Mouse (Mus musculus) forebrain, embryonic 11.5 days (tissue): ENCODE measurements around the gene Tomm20. TPM values are rescaled to one million over a fixed set of nuclear protein-coding genes. Genes with fewer than 3 reads are reported as not detected.

Source experiments
- ATAC-seq: fragments of 200-750 bp; cut with Nextera tagmentation; replicated peaks from 2 replicates; pipeline ENCODE4 v1.8.0; 2017; ENCODE audit warnings: moderate TSS enrichment; ENCODE audit not compliant: low FRiP score
- DNase-seq: peaks from one replicate; pipeline ENCODE4 v3.0.0-alpha.2; 2017; ENCODE audit warnings: low spot score
- H3K27ac ChIP-seq: fragments of 300-500 bp; sonication (generic); 2 replicates; pipeline ENCODE4 v1.5.1; 2014; ENCODE audit warnings: low read depth, low read length
- H3K27me3 ChIP-seq: fragments of 300-500 bp; sonication (generic); 2 replicates; pipeline ENCODE4 v1.6.1; 2014; ENCODE audit warnings: mild to moderate bottlenecking, low read length, mixed read lengths; ENCODE audit not compliant: control insufficient read depth, insufficient read depth
- H3K36me3 ChIP-seq: fragments of 300-500 bp; sonication (generic); 2 replicates; pipeline ENCODE4 v1.6.1; 2014; ENCODE audit warnings: mild to moderate bottlenecking, low read length, moderate library complexity, mixed read lengths; ENCODE audit not compliant: control insufficient read depth, insufficient read depth
- H3K4me1 ChIP-seq: fragments of 300-500 bp; sonication (generic); replicated peaks from 2 replicates; pipeline ENCODE4 v1.6.1; 2014; ENCODE audit warnings: low read length, mixed read lengths; ENCODE audit not compliant: control insufficient read depth, insufficient read depth
- H3K4me2 ChIP-seq: fragments of 300-500 bp; sonication (generic); 2 replicates; pipeline ENCODE4 v1.6.1; 2014; ENCODE audit warnings: low read depth, mild to moderate bottlenecking, low read length, moderate library complexity, mixed read lengths; ENCODE audit not compliant: severe bottlenecking
- H3K4me3 ChIP-seq: fragments of 300-500 bp; sonication (generic); 2 replicates; pipeline ENCODE4 v1.5.1; 2014; ENCODE audit warnings: low read depth, low read length
- H3K9ac ChIP-seq: fragments of 300-500 bp; sonication (generic); 2 replicates; pipeline ENCODE4 v1.6.1; 2014; ENCODE audit warnings: low read length
- H3K9me3 ChIP-seq: fragments of 300-500 bp; sonication (generic); 2 replicates; pipeline ENCODE4 v1.6.1; 2016; ENCODE audit warnings: low read length, mixed read lengths; ENCODE audit not compliant: control insufficient read depth
- WGBS: fragments of 180-500 bp; shearing (Covaris S2); extraction: QIAGEN DNeasy Blood & Tissue Kit; methylation state at CpG from one replicate; pipeline ENCODE4 v1.1.7; 2014; 5-methylcytosine and 5-hydroxymethylcytosine counted together
- polyA plus RNA-seq: library from polyadenylated mRNA; unstranded; fragments of >200 nt; fragmentation: Nextera tagmentation; extraction: Ambion mirVana; gene quantifications from 2 replicates; pipeline ENCODE4 v1.2.1, GENCODE M21; 2014

The Tomm20 gene
- polyA plus RNA-seq, 1 experiment from 2014 or later = 219 TPM

GRCm38 (mm10) chr8:126931720-126932119 is 13.9 kb downstream of the Tomm20 start:
- H3K36me3 ChIP-seq = peaks cover 8% of the 10 kb centered on the region; the same call in 1 of the 2 replicates

DNA sequence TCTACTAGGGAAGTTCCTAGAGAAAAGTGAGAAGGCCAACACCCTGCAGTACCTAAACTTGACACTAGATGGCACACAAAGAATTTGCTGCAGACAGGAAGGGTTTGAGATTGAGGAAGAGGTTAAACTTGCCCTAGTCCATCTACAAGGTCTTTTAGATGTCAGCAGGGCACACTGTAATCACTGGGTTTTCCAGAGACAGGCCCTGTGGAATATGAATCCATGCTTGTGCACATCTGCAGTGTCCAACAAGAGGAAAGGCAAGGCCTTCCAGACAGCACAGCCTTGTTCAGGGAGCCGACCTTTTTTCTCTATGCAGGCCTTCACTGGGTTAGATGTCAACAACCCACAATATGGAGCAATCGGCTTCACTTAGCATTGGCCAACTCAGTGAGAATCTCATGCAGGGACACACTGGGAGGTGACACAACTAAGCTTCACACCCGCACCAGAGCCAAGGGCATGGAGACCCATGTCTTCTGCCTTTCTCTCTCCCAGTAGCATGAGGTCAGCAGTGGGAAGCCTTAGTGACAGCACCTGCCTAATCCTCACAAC is 16.0 kb downstream of the Tomm20 start:
- Histone ChIP-seq H3K4me2 (no peak overlapping the region), H3K9me3 (no peaks in the 10 kb centered on the region), H3K27ac (no peak overlapping the region), H3K27me3 (no peaks in the 10 kb centered on the region), H3K36me3 (no peaks in the 10 kb centered on the region; the same call in 1 of the 2 replicates), H3K9ac (no peak overlapping the region), H3K4me3 (no peak overlapping the region), H3K4me1 (no peaks in the 10 kb centered on the region)
- WGBS = 83% methylated on average over 3 of the region's 3 CpGs
- peak; percentile 68 for DNase-seq
- ATAC-seq = peak; percentile 44

More at GRCm38 (mm10) chr8:126931720-126932119, 13.9 kb downstream of the Tomm20 start:
- no peak overlapping the region for H3K4me2 ChIP-seq
- H3K27me3 ChIP-seq = no peaks in the 10 kb centered on the region
- H3K27ac ChIP-seq = no peak overlapping the region
- no peak overlapping the region for H3K4me3 ChIP-seq
- H3K4me1 ChIP-seq = no peaks in the 10 kb centered on the region
- H3K9me3 ChIP-seq = no peaks in the 10 kb centered on the region
- 55% methylated on average over 2 of the region's 2 CpGs for WGBS
- ATAC-seq (no peak), DNase-seq (no peak)
- no peak overlapping the region for H3K9ac ChIP-seq

DNA sequence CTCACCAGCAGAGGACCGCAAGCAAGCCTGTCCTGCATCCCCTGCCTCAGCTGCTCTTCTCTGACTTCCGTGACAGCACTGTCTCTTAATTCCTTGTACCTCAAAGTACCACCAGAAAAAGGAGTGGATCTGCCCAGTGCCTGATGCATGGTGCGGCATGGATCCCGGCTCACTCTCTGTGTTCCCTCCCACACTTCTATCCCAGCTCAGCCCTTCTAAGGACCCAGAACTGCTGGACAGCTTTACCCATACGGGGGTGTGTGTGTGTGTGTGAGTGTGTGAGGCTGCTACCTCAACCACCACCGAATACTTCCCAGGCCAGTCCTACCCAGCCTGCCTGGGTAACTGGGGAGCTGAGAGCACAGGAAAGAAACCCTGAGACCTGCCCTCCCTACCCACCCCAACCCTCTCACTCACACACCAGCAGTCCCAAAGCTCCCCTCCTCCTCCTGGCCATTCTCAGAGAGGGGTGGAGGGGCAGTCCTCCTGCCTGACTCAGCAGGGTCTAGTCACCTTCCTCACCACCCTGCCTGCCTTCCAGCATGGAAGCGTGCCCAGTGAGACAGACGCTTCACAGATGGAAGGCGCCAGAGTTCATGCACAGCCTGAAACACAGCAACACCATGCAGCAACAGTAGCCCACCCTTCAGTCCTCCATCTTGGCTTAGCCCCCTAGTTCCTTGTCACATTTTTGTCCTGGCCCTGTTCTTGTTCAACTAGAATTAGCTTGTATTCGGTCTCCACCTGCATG is 16.7 kb downstream of the Tomm20 start:
- Histone ChIP-seq H3K36me3 (no peaks in the 10 kb centered on the region; the same call in 1 of the 2 replicates), H3K9ac (no peak overlapping the region), H3K9me3 (no peaks in the 10 kb centered on the region), H3K4me2 (no peak overlapping the region), H3K4me3 (no peak overlapping the region), H3K27me3 (no peaks in the 10 kb centered on the region), H3K27ac (no peak overlapping the region), H3K4me1 (no peaks in the 10 kb centered on the region)
- DNase-seq (peak; percentile 48), ATAC-seq (0 out of 2 replicates have a peak, but pooled peaks have one; percentile 18)
- WGBS = 90% methylated on average over 10 of the region's 10 CpGs

DNA sequence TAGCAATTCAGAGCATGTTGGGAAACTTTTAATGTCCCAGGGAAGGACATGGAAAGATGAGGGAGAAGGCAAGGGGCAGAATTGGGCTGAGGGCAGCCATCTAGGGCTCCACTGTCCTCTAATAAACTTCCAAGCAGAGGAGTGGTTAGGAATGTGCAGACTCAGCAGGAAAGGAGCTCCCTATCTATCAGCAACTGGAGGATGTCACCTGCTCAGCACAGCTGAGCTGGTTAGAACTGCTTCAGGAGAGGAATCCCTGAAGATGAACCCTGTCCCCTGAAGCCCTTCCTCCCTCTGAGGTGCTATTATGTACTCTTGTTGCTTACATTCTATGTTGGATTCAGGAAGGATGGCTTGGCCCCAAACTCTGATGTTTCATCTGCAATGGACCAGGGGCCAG is 17.6 kb downstream of the Tomm20 start:
- no peak overlapping the region for H3K27ac ChIP-seq
- no peak for DNase-seq
- H3K9me3 ChIP-seq = no peaks in the 10 kb centered on the region
- H3K4me2 ChIP-seq = no peak overlapping the region
- ATAC-seq = no peak
- no peaks in the 10 kb centered on the region for H3K4me1 ChIP-seq
- no peaks in the 10 kb centered on the region for H3K27me3 ChIP-seq
- H3K9ac ChIP-seq = no peak overlapping the region
- no peaks in the 10 kb centered on the region; the same call in 1 of the 2 replicates for H3K36me3 ChIP-seq
- H3K4me3 ChIP-seq = no peak overlapping the region

DNA sequence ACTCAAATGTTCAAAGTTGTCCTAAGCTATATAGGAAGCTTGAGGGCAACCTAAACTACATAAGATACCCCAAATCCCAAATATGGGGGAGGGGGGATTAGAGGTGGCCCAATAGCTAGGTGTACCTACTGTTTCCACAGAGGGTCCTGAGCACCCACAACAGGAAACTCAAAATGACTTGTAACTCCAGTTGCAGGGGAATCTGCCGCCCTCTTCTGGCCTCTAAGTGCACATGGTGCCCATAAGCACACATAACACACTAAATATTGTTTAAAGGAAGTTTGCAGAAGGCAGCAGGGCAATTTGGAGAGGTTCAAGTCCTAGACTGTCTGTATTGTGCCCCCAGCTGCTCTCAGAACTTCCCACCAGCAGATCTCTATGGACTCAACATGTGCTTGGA is 18.6 kb downstream of the Tomm20 start:
- H3K4me3 ChIP-seq = no peak overlapping the region
- H3K27ac ChIP-seq = no peak overlapping the region
- H3K4me1 ChIP-seq = no peaks in the 10 kb centered on the region
- no peaks in the 10 kb centered on the region; the same call in 1 of the 2 replicates for H3K36me3 ChIP-seq
- H3K9me3 ChIP-seq = no peaks in the 10 kb centered on the region
- DNase-seq = peak; percentile 51
- no peaks in the 10 kb centered on the region for H3K27me3 ChIP-seq
- 42% methylated on average over 1 of the region's 1 CpGs for WGBS
- no peak overlapping the region for H3K9ac ChIP-seq
- no peak for ATAC-seq
- H3K4me2 ChIP-seq = no peak overlapping the region

- no peak overlapping the region for H3K4me3 ChIP-seq
- no peaks in the 10 kb centered on the region for H3K9me3 ChIP-seq
- no peaks in the 10 kb centered on the region for H3K4me1 ChIP-seq
- H3K9ac ChIP-seq = no peak overlapping the region
- H3K27me3 ChIP-seq = no peaks in the 10 kb centered on the region
- ATAC-seq (no peak), DNase-seq (no peak)
- no peak overlapping the region for H3K4me2 ChIP-seq
- 92% methylated on average over 7 of the region's 7 CpGs for WGBS
- no peak overlapping the region for H3K27ac ChIP-seq
- no peaks in the 10 kb centered on the region for H3K36me3 ChIP-seq
These were observed 22.7 kb downstream of the Tomm20 start for GRCm38 (mm10) chr8:126922981-126923380.

DNA sequence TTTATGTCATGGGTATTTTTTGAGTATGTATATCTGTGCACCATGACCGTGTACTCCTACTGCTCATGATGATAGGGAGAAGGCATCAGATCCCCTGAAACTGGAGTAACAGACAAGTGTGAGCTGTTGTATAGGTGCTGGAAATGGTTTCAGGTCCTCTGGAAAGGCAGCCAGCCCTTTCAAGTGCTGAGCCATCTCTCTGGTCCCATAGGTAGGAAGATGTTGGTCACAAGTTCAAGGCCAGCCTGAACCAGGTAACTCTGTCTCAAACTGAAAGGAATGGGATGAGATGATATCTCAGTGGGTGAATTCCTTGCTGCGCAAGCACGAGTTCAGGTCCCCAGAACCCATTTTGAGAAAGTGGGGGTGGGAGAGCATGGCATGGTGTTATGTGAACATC is 24.2 kb downstream of the Tomm20 start:
- H3K4me2 ChIP-seq = no peak overlapping the region
- 91% methylated on average over 3 of the region's 3 CpGs for WGBS
- ATAC-seq = no peak

DNA sequence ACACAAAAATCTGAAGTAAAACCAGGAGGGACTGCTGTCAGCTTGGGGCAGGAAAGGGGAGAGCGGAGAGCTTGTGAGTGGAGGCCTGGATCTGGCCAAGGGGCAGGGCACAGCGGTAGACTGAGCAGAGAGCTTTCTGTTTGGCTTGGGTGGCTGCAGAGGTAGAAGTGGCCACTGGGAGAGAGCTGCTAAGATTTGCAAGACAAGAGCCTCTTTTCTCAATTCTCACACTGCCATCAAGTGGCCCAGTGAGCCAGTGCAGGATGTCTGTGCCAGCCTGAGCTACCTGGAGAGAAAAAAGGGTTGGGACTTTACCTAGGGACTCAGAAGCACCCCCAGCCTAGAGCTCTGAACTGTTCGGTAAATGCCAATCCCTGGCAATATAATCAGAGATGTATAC is 24.8 kb downstream of the Tomm20 start:
- H3K9ac ChIP-seq = no peak overlapping the region
- no peaks in the 10 kb centered on the region for H3K9me3 ChIP-seq
- ATAC-seq = peak; percentile 74
- WGBS = 27% methylated on average over 3 of the region's 3 CpGs
- no peak overlapping the region for H3K4me3 ChIP-seq
- H3K27me3 ChIP-seq = no peaks in the 10 kb centered on the region
- no peak overlapping the region for H3K27ac ChIP-seq
- no peaks in the 10 kb centered on the region for H3K4me1 ChIP-seq
- H3K36me3 ChIP-seq = no peaks in the 10 kb centered on the region
- DNase-seq = peak; percentile 79
- H3K4me2 ChIP-seq = no peak overlapping the region

More for the DNA sequence above, 24.2 kb downstream of the Tomm20 start:
- H3K9me3 ChIP-seq = no peaks in the 10 kb centered on the region
- no peaks in the 10 kb centered on the region for H3K27me3 ChIP-seq
- no peaks in the 10 kb centered on the region for H3K36me3 ChIP-seq
- DNase-seq = no peak
- no peak overlapping the region for H3K4me3 ChIP-seq
- no peak overlapping the region for H3K9ac ChIP-seq
- H3K27ac ChIP-seq = no peak overlapping the region
- H3K4me1 ChIP-seq = no peaks in the 10 kb centered on the region

DNA sequence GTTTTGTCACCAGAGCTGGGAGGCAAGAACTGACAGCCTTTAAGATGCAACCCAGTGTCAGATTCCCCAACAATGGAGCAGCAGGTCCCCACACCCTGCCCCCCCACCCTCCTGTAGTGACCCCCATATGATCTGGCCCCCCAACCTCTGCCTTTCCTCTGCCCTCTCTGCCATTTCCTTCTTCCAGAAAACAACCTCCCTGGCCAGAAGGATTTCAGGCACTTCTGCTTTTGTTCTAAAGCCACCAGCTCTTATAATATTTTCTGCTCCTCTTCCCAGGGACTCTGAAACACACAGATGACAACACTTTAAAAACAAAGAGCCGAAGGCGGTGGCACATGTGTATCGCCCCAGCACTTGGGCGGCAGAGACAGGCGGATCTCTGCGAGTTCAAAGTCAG is 25.3 kb downstream of the Tomm20 start:
- Histone ChIP-seq H3K4me2 (no peak overlapping the region), H3K36me3 (no peaks in the 10 kb centered on the region), H3K4me1 (no peaks in the 10 kb centered on the region), H3K27me3 (no peaks in the 10 kb centered on the region), H3K27ac (no peak overlapping the region), H3K9me3 (no peaks in the 10 kb centered on the region), H3K4me3 (no peak overlapping the region), H3K9ac (no peak overlapping the region)
- ATAC-seq = no peak
- DNase-seq = no peak
- WGBS = 84% methylated on average over 6 of the region's 6 CpGs
